ENCODE assay signal across 8 mouse cellular contexts in genomic region chr12:7990804-7991203, GRCm38 (mm10). TPM values are rescaled to one million over a fixed set of nuclear protein-coding genes. Genes with fewer than 3 reads are reported as not detected.
DNase-seq lines count a peak whose midpoint lies in the region; ATAC-seq and TF ChIP-seq lines count a peak whose summit lies in the region.

No protein-coding gene starts in this region.

- no peaks in the 10 kb centered on the region for H3K36me3 ChIP-seq in CH12.LX (replicated peaks in 1 of 2; ENCODE audit: control insufficient read depth in 1 of 2, insufficient read depth in 1 of 2, low read length in 1 of 2)
- no peaks in the 10 kb centered on the region for H3K36me3 ChIP-seq in embryonic facial prominence, embryonic 10.5 days (replicated peaks)
- no peaks in the 10 kb centered on the region for H3K36me3 ChIP-seq in kidney, embryonic 14.5 days (ENCODE audit: control insufficient read depth, insufficient read depth, low read length)
- H3K36me3 ChIP-seq in midbrain, embryonic 12.5 days, result no peaks in the 10 kb centered on the region

- WGBS in embryonic facial prominence, embryonic 10.5 days, result 11% methylated on average over 3 of the region's 3 CpGs
- WGBS in kidney, embryonic 14.5 days, result 10% methylated on average over 3 of the region's 3 CpGs
- 10% methylated on average over 3 of the region's 3 CpGs for WGBS in midbrain, embryonic 12.5 days

- H3K9ac ChIP-seq in CH12.LX (ENCODE audit: insufficient read depth, low read depth), result no peak overlapping the region
- H3K9ac ChIP-seq in kidney, embryonic 14.5 days (ENCODE audit: low read depth, low read length), result no peak overlapping the region
- H3K9ac ChIP-seq in midbrain, embryonic 12.5 days (replicated peaks), result no peak overlapping the region

- H3K9me3 ChIP-seq in CH12.LX (replicated peaks; ENCODE audit: low read length), result no peaks in the 10 kb centered on the region
- H3K9me3 ChIP-seq in embryonic facial prominence, embryonic 10.5 days, result no peaks in the 10 kb centered on the region
- no peaks in the 10 kb centered on the region for H3K9me3 ChIP-seq in kidney, embryonic 14.5 days (ENCODE audit: control insufficient read depth, low read length)
- no peaks in the 10 kb centered on the region for H3K9me3 ChIP-seq in midbrain, embryonic 12.5 days

- dilution Hi-C loops in CH12.LX (cut with MboI; ENCODE audit: extremely low pct_ligation_motif_present, extremely low pct_unique_long_range_greater_than_20kb, low sequenced_read_pairs), result no loop called here

- DNase-seq in layer of hippocampus, adult 11-12 months (ENCODE audit: low spot score), result peak; percentile 21
- DNase-seq in layer of hippocampus, adult 9-11 months, result no peak
- DNase-seq in CH12.LX (ENCODE audit: extremely low read depth), result peak; percentile 70
- DNase-seq in adrenal gland, adult (ENCODE audit: inconsistent age in 2 of 2, low spot score in 1 of 2), result peak; percentile 14 to 82
- peak; percentile 73 for DNase-seq in embryonic facial prominence, embryonic 10.5 days (ENCODE audit: low spot score)

- TF ChIP-seq RAD21 in CH12.LX (IDR thresholded peaks at IDR 0.05; ENCODE audit: low read depth, low read length), result peak; percentile 55

- no peak overlapping the region for H3K4me3 ChIP-seq in CH12.LX (replicated peaks in 1 of 3; ENCODE audit: low read depth in 2 of 3, low read length in 2 of 3, poor library complexity in 1 of 3)
- no peak overlapping the region for H3K4me3 ChIP-seq in embryonic facial prominence, embryonic 10.5 days
- H3K4me3 ChIP-seq in kidney, embryonic 14.5 days (ENCODE audit: low read length), result no peak overlapping the region
- no peak overlapping the region for H3K4me3 ChIP-seq in midbrain, embryonic 12.5 days

- no peak for TF ChIP-seq EP300 in CH12.LX (IDR thresholded peaks at IDR 0.05; ENCODE audit: low read length)

- no peaks in the 10 kb centered on the region for H3K79me2 ChIP-seq in CH12.LX (replicated peaks; ENCODE audit: control insufficient read depth, extremely low read depth, insufficient read depth, poor library complexity, severe bottlenecking)

- no peak for TF ChIP-seq POLR2A in CH12.LX (IDR thresholded peaks at IDR 0.05; ENCODE audit: low read depth, low read length)

- H3K4me2 ChIP-seq in CH12.LX (ENCODE audit: insufficient read depth, low read depth, poor library complexity, severe bottlenecking), result no peak overlapping the region
- no peak overlapping the region for H3K4me2 ChIP-seq in kidney, embryonic 14.5 days (replicated peaks; ENCODE audit: low read depth, low read length)
- H3K4me2 ChIP-seq in midbrain, embryonic 12.5 days (replicated peaks), result no peak overlapping the region

- peak; percentile 75 to 85 for TF ChIP-seq CTCF in CH12.LX (conservative IDR thresholded peaks at IDR 0.05 in 1 of 2, IDR thresholded peaks at IDR 0.05 in 1 of 2; ENCODE audit: low read depth in 2 of 2, low read length in 2 of 2)

- no peak overlapping the region for H3K27ac ChIP-seq in CH12.LX (ENCODE audit: insufficient read depth, low read depth)
- H3K27ac ChIP-seq in embryonic facial prominence, embryonic 10.5 days (replicated peaks), result no peak overlapping the region
- H3K27ac ChIP-seq in kidney, embryonic 14.5 days (ENCODE audit: low read depth, low read length), result no peak overlapping the region
- no peak overlapping the region for H3K27ac ChIP-seq in midbrain, embryonic 12.5 days (replicated peaks)

- in situ Hi-C loops in CH12.LX (cut with MboI; ENCODE audit: low pct_ligation_motif_present, low pct_unique_long_range_greater_than_20kb, low sequenced_read_pairs), result no loop called here

- no peaks in the 10 kb centered on the region for H3K4me1 ChIP-seq in CH12.LX (ENCODE audit: control insufficient read depth in 1 of 2, insufficient read depth in 2 of 2)
- no peaks in the 10 kb centered on the region for H3K4me1 ChIP-seq in embryonic facial prominence, embryonic 10.5 days
- H3K4me1 ChIP-seq in kidney, embryonic 14.5 days (ENCODE audit: control insufficient read depth, insufficient read depth, low read length), result no peaks in the 10 kb centered on the region
- H3K4me1 ChIP-seq in midbrain, embryonic 12.5 days, result no peaks in the 10 kb centered on the region

- H3K27me3 ChIP-seq in CH12.LX (replicated peaks), result no peaks in the 10 kb centered on the region
- no peaks in the 10 kb centered on the region for H3K27me3 ChIP-seq in embryonic facial prominence, embryonic 10.5 days (replicated peaks; ENCODE audit: low read depth, poor library complexity, severe bottlenecking)
- H3K27me3 ChIP-seq in kidney, embryonic 14.5 days (ENCODE audit: control insufficient read depth, insufficient read depth, low read length), result no peaks in the 10 kb centered on the region
- no peaks in the 10 kb centered on the region for H3K27me3 ChIP-seq in midbrain, embryonic 12.5 days

- peak; percentile 72; the same call in 1 of the 2 replicates for ATAC-seq in kidney, embryonic 14.5 days (ENCODE audit: low FRiP score, low TSS enrichment)
- 0 out of 2 replicates have a peak, but pooled peaks have one; percentile 47 for ATAC-seq in midbrain, embryonic 12.5 days (ENCODE audit: low FRiP score, low read depth)
- no peak for ATAC-seq in activated CD4-positive, CD25-positive, alpha-beta regulatory T cell, adult 4 months

TF ChIP-seq in CH12.LX, 34 proteins besides CTCF, POLR2A, EP300 and RAD21:
- TF ChIP-seq SMC3 (IDR thresholded peaks at IDR 0.05; ENCODE audit: low read depth, low read length) (peak; percentile 60), ZNF384 (IDR thresholded peaks at IDR 0.05; ENCODE audit: low read depth, low read length) (no peak), JUN (IDR thresholded peaks at IDR 0.05; ENCODE audit: insufficient read depth, low read depth, low read length) (no peak), MEF2A (IDR thresholded peaks at IDR 0.05; ENCODE audit: borderline replicate concordance, low read depth, low read length) (no peak), ZKSCAN1 (IDR thresholded peaks at IDR 0.05; ENCODE audit: borderline replicate concordance, low read depth, low read length) (no peak), MAX (IDR thresholded peaks at IDR 0.05; ENCODE audit: low read length) (0 out of 2 replicates have a peak, but pooled peaks have one; percentile 15), BHLHE40 (IDR thresholded peaks at IDR 0.05; ENCODE audit: low read depth, low read length) (no peak), MYC (IDR thresholded peaks at IDR 0.05; ENCODE audit: low read depth, low read length) (no peak), HCFC1 (IDR thresholded peaks at IDR 0.05; ENCODE audit: low read depth, low read length) (no peak)

RNA-seq across cellular contexts. Expression of gene Apob, which starts 13.4 kb away (rescaled TPM):
- total RNA-seq in CH12.LX (2012; rRNA removed) (not detected in 2 replicates), CH12.LX (2014; rRNA removed) (0.01 TPM in 1 of 2 replicates, not detected in the other)
- 0.01 TPM in 1 of 2 replicates, not detected in the other for polyA plus RNA-seq in CH12.LX (2012; ENCODE audit: insufficient read length, low read depth)
- polyA plus RNA-seq in embryonic facial prominence, embryonic 10.5 days (2016; fragmentation: Nextera tagmentation; extraction: Ambion mirVana), result 0.38 and 0.41 TPM in 2 replicates
- polyA plus RNA-seq in kidney, embryonic 14.5 days (2014; fragmentation: Nextera tagmentation; extraction: Ambion mirVana), result 0.22 TPM in 1 of 2 replicates, not detected in the other
- polyA plus RNA-seq in midbrain, embryonic 12.5 days (2016; fragmentation: Nextera tagmentation; extraction: Ambion mirVana), result 0.03 and 0.27 TPM in 2 replicates
- under 1 TPM in 1 of 2 experiments, not detected in 1; 0.05 TPM for polyA plus RNA-seq in activated CD4-positive, CD25-positive, alpha-beta regulatory T cell, adult 4 months (2017; shearing (Covaris generic))
